Mouse (Mus musculus) heart, embryonic 16.5 days (tissue): ENCODE measurements around the gene Larp7. TPM values are rescaled to one million over a fixed set of nuclear protein-coding genes. Genes with fewer than 3 reads are reported as not detected.

ENCODE experiments used
- ATAC-seq: fragments of 200-750 bp; cut with Nextera tagmentation; replicated peaks from 2 replicates; pipeline ENCODE4 v1.8.0; 2017; ENCODE audit warnings: moderate number of reproducible peaks; ENCODE audit not compliant: insufficient read depth, low FRiP score; ENCODE audit errors: extremely low read depth
- H3K27ac ChIP-seq: fragments of 300-500 bp; sonication (generic); 2 replicates; pipeline ENCODE4 v1.5.1; 2014; ENCODE audit warnings: mild to moderate bottlenecking, low read length, control low read depth, moderate library complexity
- H3K27me3 ChIP-seq: fragments of 300-500 bp; sonication (generic); 2 replicates; pipeline ENCODE4 v1.6.1; 2014; ENCODE audit warnings: low read length, mixed read lengths; ENCODE audit not compliant: control insufficient read depth, insufficient read depth
- H3K36me3 ChIP-seq: fragments of 300-500 bp; sonication (generic); 2 replicates; pipeline ENCODE4 v1.6.1; 2014; ENCODE audit not compliant: control insufficient read depth, insufficient read depth
- H3K4me1 ChIP-seq: fragments of 300-500 bp; sonication (generic); 2 replicates; pipeline ENCODE4 v1.6.1; 2014; ENCODE audit warnings: low read length, mixed read lengths; ENCODE audit not compliant: control insufficient read depth, insufficient read depth
- H3K4me2 ChIP-seq: fragments of 300-500 bp; sonication (generic); 2 replicates; pipeline ENCODE4 v1.6.1; 2014; ENCODE audit warnings: low read depth, mild to moderate bottlenecking, control low read depth, low read length
- H3K4me3 ChIP-seq: fragments of 300-500 bp; sonication (generic); 2 replicates; pipeline ENCODE4 v1.5.1; 2014; ENCODE audit warnings: mild to moderate bottlenecking, control low read depth, low read length
- H3K9ac ChIP-seq: fragments of 300-500 bp; sonication (generic); 2 replicates; pipeline ENCODE4 v1.6.1; 2014; ENCODE audit warnings: low read length, control low read depth
- H3K9me3 ChIP-seq: fragments of 300-500 bp; sonication (generic); replicated peaks from 2 replicates; pipeline ENCODE4 v1.6.1; 2016; ENCODE audit warnings: low read length; ENCODE audit not compliant: control insufficient read depth
- WGBS: fragments of 180-500 bp; shearing (Covaris S2); extraction: QIAGEN DNeasy Blood & Tissue Kit; methylation state at CpG from one replicate; pipeline ENCODE4 v1.1.7; 2014; 5-methylcytosine and 5-hydroxymethylcytosine counted together
- polyA plus RNA-seq: library from polyadenylated mRNA; unstranded; fragments of >200 nt; fragmentation: Nextera tagmentation; extraction: Ambion mirVana; gene quantifications from 2 replicates; pipeline ENCODE4 v1.2.1, GENCODE M21; 2015

The Larp7 gene
- polyA plus RNA-seq, 1 experiment from 2014 or later = 54.7 TPM

- peak; percentile 86 for ATAC-seq
- Histone ChIP-seq H3K4me1 (peaks cover 23% of the 10 kb centered on the region), H3K27ac (peak overlapping the region; percentile 93), H3K9me3 (no peaks in the 10 kb centered on the region), H3K36me3 (no peaks in the 10 kb centered on the region), H3K4me3 (no peak overlapping the region), H3K4me2 (no peak overlapping the region; the same call in 1 of the 2 replicates), H3K9ac (no peak overlapping the region), H3K27me3 (no peaks in the 10 kb centered on the region)
- WGBS = 24% methylated on average over 10 of the region's 10 CpGs
Measured at GRCm38 (mm10) chr3:127521156-127521555, 32.0 kb downstream of the Larp7 start.

- H3K27ac ChIP-seq = peak overlapping the region; percentile 93
- no peak overlapping the region for H3K4me3 ChIP-seq
- no peaks in the 10 kb centered on the region for H3K9me3 ChIP-seq
- ATAC-seq = no peak
- WGBS = 69% methylated on average over 6 of the region's 6 CpGs
- no peak overlapping the region for H3K9ac ChIP-seq
- no peaks in the 10 kb centered on the region for H3K27me3 ChIP-seq
- no peak overlapping the region for H3K4me2 ChIP-seq
- H3K4me1 ChIP-seq = peaks cover 20% of the 10 kb centered on the region
- no peaks in the 10 kb centered on the region for H3K36me3 ChIP-seq
Measured at GRCm38 (mm10) chr3:127520300-127520699, 32.8 kb downstream of the Larp7 start.

GRCm38 (mm10) chr3:127515251-127515650 is 37.9 kb downstream of the Larp7 start:
- no peaks in the 10 kb centered on the region for H3K9me3 ChIP-seq
- H3K9ac ChIP-seq = no peak overlapping the region
- H3K36me3 ChIP-seq = no peaks in the 10 kb centered on the region
- no peak overlapping the region for H3K4me2 ChIP-seq
- peaks cover 6% of the 10 kb centered on the region for H3K4me1 ChIP-seq
- no peak overlapping the region for H3K4me3 ChIP-seq
- no peak overlapping the region for H3K27ac ChIP-seq
- ATAC-seq = no peak
- WGBS = 86% methylated on average over 1 of the region's 1 CpGs
- no peaks in the 10 kb centered on the region for H3K27me3 ChIP-seq

GRCm38 (mm10) chr3:127513699-127514098 is 39.5 kb downstream of the Larp7 start:
- Histone ChIP-seq H3K9ac (no peak overlapping the region), H3K36me3 (no peaks in the 10 kb centered on the region), H3K4me3 (no peak overlapping the region), H3K27me3 (no peaks in the 10 kb centered on the region), H3K4me2 (no peak overlapping the region), H3K9me3 (no peaks in the 10 kb centered on the region), H3K4me1 (no peaks in the 10 kb centered on the region), H3K27ac (no peak overlapping the region)
- no peak for ATAC-seq
- whole genome bisulfite sequencing = 80% methylated on average over 2 of the region's 2 CpGs

- no peak overlapping the region for H3K27ac ChIP-seq
- no peak overlapping the region for H3K4me2 ChIP-seq
- H3K27me3 ChIP-seq = no peaks in the 10 kb centered on the region
- WGBS = 73% methylated on average over 15 of the region's 15 CpGs
- ATAC-seq = no peak
- H3K4me3 ChIP-seq = no peak overlapping the region
- no peaks in the 10 kb centered on the region for H3K4me1 ChIP-seq
- no peaks in the 10 kb centered on the region for H3K36me3 ChIP-seq
- H3K9ac ChIP-seq = no peak overlapping the region
- H3K9me3 ChIP-seq = no peaks in the 10 kb centered on the region
Measured at GRCm38 (mm10) chr3:127512794-127513335, 40.3 kb downstream of the Larp7 start.

- no peaks in the 10 kb centered on the region for H3K9me3 ChIP-seq
- no peaks in the 10 kb centered on the region for H3K27me3 ChIP-seq
- no peaks in the 10 kb centered on the region for H3K4me1 ChIP-seq
- H3K4me2 ChIP-seq = no peak overlapping the region
- WGBS = 70% methylated on average over 12 of the region's 12 CpGs
- no peak for ATAC-seq
- H3K4me3 ChIP-seq = no peak overlapping the region
- H3K36me3 ChIP-seq = no peaks in the 10 kb centered on the region
- no peak overlapping the region for H3K27ac ChIP-seq
- H3K9ac ChIP-seq = no peak overlapping the region
Measured at GRCm38 (mm10) chr3:127511786-127512746, 41.1 kb downstream of the Larp7 start.

- Histone ChIP-seq H3K36me3 (no peaks in the 10 kb centered on the region), H3K4me3 (no peak overlapping the region), H3K9ac (no peak overlapping the region), H3K27me3 (no peaks in the 10 kb centered on the region), H3K4me2 (no peak overlapping the region), H3K9me3 (0 out of 2 replicates have a peak, but pooled peaks cover 5% of the 10 kb centered on the region), H3K27ac (no peak overlapping the region), H3K4me1 (no peaks in the 10 kb centered on the region)
- 66% methylated on average over 15 of the region's 15 CpGs for WGBS
- ATAC-seq = no peak
Measured at GRCm38 (mm10) chr3:127507878-127508783, 45.0 kb downstream of the Larp7 start.

GRCm38 (mm10) chr3:127498742-127499400 is 54.3 kb downstream of the Larp7 start, which contains the start of gene Ank2:
TSS of gene Ank2 (minus strand) at chr3:127499350.
- Histone ChIP-seq H3K36me3 (no peaks in the 10 kb centered on the region), H3K4me3 (peak within 1 kb of the TSS; percentile 70), H3K4me1 (no peaks in the 10 kb centered on the region), H3K4me2 (peak within 1 kb of the TSS; percentile 98), H3K9ac (peak within 1 kb of the TSS; percentile 86), H3K27me3 (peaks cover 8% of the 10 kb centered on the region), H3K9me3 (0 out of 2 replicates have a peak, but pooled peaks cover 4% of the 10 kb centered on the region), H3K27ac (peak within 1 kb of the TSS; percentile 85)
- ATAC-seq = peak; percentile 76
- under 1% methylated on average over 62 of the region's 62 CpGs for WGBS
